Mouse (Mus musculus) brain, embryonic 18.5 days (tissue): Measurements from ENCODE around the gene 1700013F07Rik.
"Not testable (repeated sequence)": the region's sequence is repeated elsewhere in the genome, so short reads cannot be mapped to it uniquely, and the experiment has no call there.

Experiments used
- DNase-seq: peaks from one replicate; pipeline ENCODE4 v3.0.0-alpha.2; 2012; ENCODE audit warnings: low read depth, low spot score

1700013F07Rik gene

GRCm38 (mm10) chr3:108554111-108554561 is 20.2 kb downstream of the 1700013F07Rik start:
- DNase-seq = no peak

- DNase-seq = peak; percentile 91
These were observed 20.8 kb downstream of the 1700013F07Rik start for GRCm38 (mm10) chr3:108554587-108555312.

GRCm38 (mm10) chr3:108557888-108558287 is 23.9 kb downstream of the 1700013F07Rik start:
- no peak for DNase-seq

GRCm38 (mm10) chr3:108562133-108562730 is 28.3 kb downstream of the 1700013F07Rik start, which contains the start of gene Tmem167b:
Gene Tmem167b, minus strand, starts transcription at chr3:108562466.
- DNase-seq = peak; percentile 97

- no peak for DNase-seq
These were observed 28.9 kb downstream of the 1700013F07Rik start for GRCm38 (mm10) chr3:108562777-108563271.

GRCm38 (mm10) chr3:108563309-108563708 is 29.4 kb downstream of the 1700013F07Rik start:
- DNase-seq = peak; percentile 69

GRCm38 (mm10) chr3:108567990-108568877 is 34.3 kb downstream of the 1700013F07Rik start:
- DNase-seq = no peak

- DNase-seq = not testable (repeated sequence)
These were observed 35.7 kb downstream of the 1700013F07Rik start for GRCm38 (mm10) chr3:108569636-108570035.

- no peak for DNase-seq
These were observed 36.9 kb downstream of the 1700013F07Rik start for GRCm38 (mm10) chr3:108570813-108571212.

GRCm38 (mm10) chr3:108571443-108572294 is 37.7 kb downstream of the 1700013F07Rik start, which contains the start of gene Taf13:
Gene Taf13, plus strand, starts transcription at chr3:108571698.
- DNase-seq = peak; percentile 94

- no peak for DNase-seq
These were observed 38.5 kb downstream of the 1700013F07Rik start for GRCm38 (mm10) chr3:108572309-108573010.

- no peak for DNase-seq
These were observed 40.1 kb downstream of the 1700013F07Rik start for GRCm38 (mm10) chr3:108574018-108574417.

- no peak for DNase-seq
These were observed 50.6 kb downstream of the 1700013F07Rik start for GRCm38 (mm10) chr3:108584580-108584979.

GRCm38 (mm10) chr3:108588446-108588845 is 54.5 kb downstream of the 1700013F07Rik start:
- DNase-seq = no peak

- peak; percentile 87 for DNase-seq
These were observed 57.0 kb downstream of the 1700013F07Rik start, which contains the start of gene Wdr47 for GRCm38 (mm10) chr3:108590786-108591529. Gene Wdr47, plus strand, starts transcription at chr3:108591279.

GRCm38 (mm10) chr3:108591530-108592522 is 57.9 kb downstream of the 1700013F07Rik start:
- no peak for DNase-seq
